Mouse (Mus musculus): ENCODE data around the gene Ndufv3. TPM values are rescaled to one million over a fixed set of nuclear protein-coding genes. Genes with fewer than 3 reads are reported as not detected.

The Ndufv3 gene
- polyA plus RNA-seq, 1 experiment from 2014 or later = 250 TPM

GRCm38 (mm10) chr17:31566276-31566675 lies 46.4 kb downstream of the Ndufv3 start:
- Histone ChIP-seq H3K36me3 (ENCODE audit: control insufficient read depth, insufficient read depth, low read length) (no peaks in the 10 kb centered on the region), H3K4me3 (ENCODE audit: low read depth, low read length) (peak overlapping the region; percentile 84), H3K9me3 (ENCODE audit: control insufficient read depth, low read length) (no peaks in the 10 kb centered on the region), H3K4me2 (ENCODE audit: low read depth) (peak overlapping the region; percentile 85), H3K9ac (ENCODE audit: low read length) (peak overlapping the region; percentile 86), H3K4me1 (ENCODE audit: control insufficient read depth, insufficient read depth, low read length) (peaks cover 25% of the 10 kb centered on the region), H3K27me3 (ENCODE audit: control insufficient read depth, insufficient read depth, low read length) (no peaks in the 10 kb centered on the region), H3K27ac (ENCODE audit: low read depth, low read length) (peak overlapping the region; percentile 97; the same call in 1 of the 2 replicates)
- DNase-seq (ENCODE audit: low spot score) = no peak
- 84% methylated on average over 6 of the region's 6 CpGs for WGBS
- ATAC-seq (ENCODE audit: insufficient read depth, low FRiP score, low TSS enrichment) = no peak

- no peaks in the 10 kb centered on the region for H3K27me3 ChIP-seq (ENCODE audit: control insufficient read depth, insufficient read depth, low read length)
- ATAC-seq (ENCODE audit: insufficient read depth, low FRiP score, low TSS enrichment) (no peak), DNase-seq (ENCODE audit: low spot score) (no peak)
- H3K9me3 ChIP-seq (ENCODE audit: control insufficient read depth, low read length) = no peaks in the 10 kb centered on the region
- H3K36me3 ChIP-seq (ENCODE audit: control insufficient read depth, insufficient read depth, low read length) = no peaks in the 10 kb centered on the region
- no peak overlapping the region for H3K9ac ChIP-seq (ENCODE audit: low read length)
- no peak overlapping the region for H3K4me3 ChIP-seq (ENCODE audit: low read depth, low read length)
- 93% methylated on average over 1 of the region's 1 CpGs for WGBS
- H3K4me1 ChIP-seq (ENCODE audit: control insufficient read depth, insufficient read depth, low read length) = peaks cover 19% of the 10 kb centered on the region
- no peak overlapping the region for H3K4me2 ChIP-seq (ENCODE audit: low read depth)
- no peak overlapping the region for H3K27ac ChIP-seq (ENCODE audit: low read depth, low read length)
Observed at GRCm38 (mm10) chr17:31569756-31570155, 49.8 kb downstream of the Ndufv3 start.

- Histone ChIP-seq H3K4me1 (ENCODE audit: control insufficient read depth, insufficient read depth, low read length) (peaks cover 19% of the 10 kb centered on the region), H3K4me2 (ENCODE audit: low read depth) (no peak overlapping the region), H3K4me3 (ENCODE audit: low read depth, low read length) (no peak overlapping the region), H3K36me3 (ENCODE audit: control insufficient read depth, insufficient read depth, low read length) (no peaks in the 10 kb centered on the region), H3K27ac (ENCODE audit: low read depth, low read length) (no peak overlapping the region), H3K9ac (ENCODE audit: low read length) (no peak overlapping the region), H3K9me3 (ENCODE audit: control insufficient read depth, low read length) (no peaks in the 10 kb centered on the region), H3K27me3 (ENCODE audit: control insufficient read depth, insufficient read depth, low read length) (no peaks in the 10 kb centered on the region)
- peak; percentile 81; the same call in 1 of the 2 replicates for ATAC-seq (ENCODE audit: insufficient read depth, low FRiP score, low TSS enrichment)
- WGBS = 94% methylated on average over 9 of the region's 9 CpGs
- no peak for DNase-seq (ENCODE audit: low spot score)
Observed at GRCm38 (mm10) chr17:31570321-31570925, 50.5 kb downstream of the Ndufv3 start.

GRCm38 (mm10) chr17:31571689-31572088 lies 51.8 kb downstream of the Ndufv3 start:
- 95% methylated on average over 5 of the region's 5 CpGs for WGBS
- H3K4me1 ChIP-seq (ENCODE audit: control insufficient read depth, insufficient read depth, low read length) = peaks cover 9% of the 10 kb centered on the region
- ATAC-seq (ENCODE audit: insufficient read depth, low FRiP score, low TSS enrichment) (no peak), DNase-seq (ENCODE audit: low spot score) (no peak)
- no peak overlapping the region for H3K27ac ChIP-seq (ENCODE audit: low read depth, low read length)
- H3K27me3 ChIP-seq (ENCODE audit: control insufficient read depth, insufficient read depth, low read length) = no peaks in the 10 kb centered on the region
- no peaks in the 10 kb centered on the region for H3K9me3 ChIP-seq (ENCODE audit: control insufficient read depth, low read length)
- no peak overlapping the region for H3K9ac ChIP-seq (ENCODE audit: low read length)
- H3K36me3 ChIP-seq (ENCODE audit: control insufficient read depth, insufficient read depth, low read length) = no peaks in the 10 kb centered on the region
- H3K4me3 ChIP-seq (ENCODE audit: low read depth, low read length) = no peak overlapping the region
- H3K4me2 ChIP-seq (ENCODE audit: low read depth) = no peak overlapping the region

GRCm38 (mm10) chr17:31574662-31575061 lies 54.7 kb downstream of the Ndufv3 start:
- DNase-seq (ENCODE audit: low spot score) (no peak), ATAC-seq (ENCODE audit: insufficient read depth, low FRiP score, low TSS enrichment) (no peak)
- Histone ChIP-seq H3K9me3 (ENCODE audit: control insufficient read depth, low read length) (no peaks in the 10 kb centered on the region), H3K9ac (ENCODE audit: low read length) (no peak overlapping the region), H3K36me3 (ENCODE audit: control insufficient read depth, insufficient read depth, low read length) (no peaks in the 10 kb centered on the region), H3K27me3 (ENCODE audit: control insufficient read depth, insufficient read depth, low read length) (no peaks in the 10 kb centered on the region), H3K4me3 (ENCODE audit: low read depth, low read length) (no peak overlapping the region), H3K27ac (ENCODE audit: low read depth, low read length) (no peak overlapping the region), H3K4me1 (ENCODE audit: control insufficient read depth, insufficient read depth, low read length) (no peaks in the 10 kb centered on the region), H3K4me2 (ENCODE audit: low read depth) (no peak overlapping the region)
- WGBS = 82% methylated on average over 7 of the region's 7 CpGs

DNA sequence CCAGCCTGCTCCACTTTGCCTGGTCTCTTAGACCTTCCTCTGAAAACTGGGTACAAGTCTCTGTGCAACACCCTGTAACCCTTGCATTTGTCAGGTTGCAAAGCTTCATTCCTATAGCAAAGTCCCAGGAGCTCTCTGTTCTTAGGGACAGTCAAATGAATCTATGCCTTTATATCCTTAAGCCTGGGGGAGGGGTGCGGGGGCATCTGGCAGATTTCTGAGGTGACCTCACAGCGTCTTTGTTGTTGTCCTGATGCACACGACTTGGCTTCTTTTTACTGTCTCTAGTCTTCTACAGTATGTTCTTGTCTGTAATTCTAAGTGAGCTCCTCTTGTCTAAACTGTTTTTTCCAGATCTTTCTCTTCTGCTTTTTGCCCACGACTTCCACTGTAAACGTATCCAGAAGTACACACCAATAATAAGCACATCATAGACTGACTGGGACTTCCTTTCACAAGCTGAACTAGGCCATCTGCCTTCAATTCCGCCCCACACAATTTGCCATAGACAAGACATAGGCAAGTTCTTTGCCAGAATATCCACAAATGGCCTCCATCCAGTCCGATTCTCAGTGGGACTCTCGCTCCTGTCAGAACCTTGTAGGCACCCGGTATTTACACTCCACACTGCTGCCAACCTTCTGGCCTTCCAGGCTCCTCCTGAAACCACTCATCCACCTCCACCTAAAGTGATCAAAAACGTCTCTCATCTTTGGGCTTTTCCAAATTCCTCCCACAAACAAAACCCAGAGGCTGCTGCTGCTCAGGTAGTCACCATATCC lies 56.7 kb downstream of the Ndufv3 start:
- H3K4me2 ChIP-seq (ENCODE audit: low read depth) = no peak overlapping the region
- 87% methylated on average over 10 of the region's 10 CpGs for WGBS
- peaks cover 2% of the 10 kb centered on the region; the same call in 1 of the 2 replicates for H3K4me1 ChIP-seq (ENCODE audit: control insufficient read depth, insufficient read depth, low read length)
- H3K4me3 ChIP-seq (ENCODE audit: low read depth, low read length) = no peak overlapping the region
- ATAC-seq (ENCODE audit: insufficient read depth, low FRiP score, low TSS enrichment) = no peak
- H3K9me3 ChIP-seq (ENCODE audit: control insufficient read depth, low read length) = no peaks in the 10 kb centered on the region
- H3K36me3 ChIP-seq (ENCODE audit: control insufficient read depth, insufficient read depth, low read length) = no peaks in the 10 kb centered on the region
- no peak for DNase-seq (ENCODE audit: low spot score)
- no peak overlapping the region for H3K9ac ChIP-seq (ENCODE audit: low read length)
- H3K27me3 ChIP-seq (ENCODE audit: control insufficient read depth, insufficient read depth, low read length) = no peaks in the 10 kb centered on the region
- H3K27ac ChIP-seq (ENCODE audit: low read depth, low read length) = no peak overlapping the region

DNA sequence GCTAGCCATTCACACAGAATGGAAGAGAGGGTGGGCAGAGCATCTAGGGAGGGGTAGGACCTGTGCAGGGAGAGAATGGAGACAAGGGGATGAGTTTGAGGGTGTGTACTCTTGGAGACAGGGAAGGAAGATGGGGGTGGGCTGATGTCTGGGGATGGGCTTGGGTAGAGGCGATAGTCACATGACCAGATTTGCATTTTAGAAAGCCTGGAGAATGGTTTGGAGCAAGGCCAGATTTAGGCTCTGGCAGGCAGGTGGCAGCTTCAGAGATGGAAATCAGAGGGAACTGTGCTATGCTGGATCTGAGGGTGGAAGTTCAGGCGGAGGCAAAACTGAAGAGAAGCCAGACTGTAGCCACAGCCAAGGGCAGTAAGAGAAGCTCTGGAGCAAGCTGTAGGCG lies 60.4 kb downstream of the Ndufv3 start:
- H3K4me2 ChIP-seq (ENCODE audit: low read depth) = no peak overlapping the region
- H3K27me3 ChIP-seq (ENCODE audit: control insufficient read depth, insufficient read depth, low read length) = no peaks in the 10 kb centered on the region
- no peak for DNase-seq (ENCODE audit: low spot score)
- H3K36me3 ChIP-seq (ENCODE audit: control insufficient read depth, insufficient read depth, low read length) = 0 out of 2 replicates have a peak, but pooled peaks cover 5% of the 10 kb centered on the region
- H3K9ac ChIP-seq (ENCODE audit: low read length) = no peak overlapping the region
- no peak for ATAC-seq (ENCODE audit: insufficient read depth, low FRiP score, low TSS enrichment)
- H3K9me3 ChIP-seq (ENCODE audit: control insufficient read depth, low read length) = no peaks in the 10 kb centered on the region
- no peak overlapping the region for H3K27ac ChIP-seq (ENCODE audit: low read depth, low read length)
- H3K4me3 ChIP-seq (ENCODE audit: low read depth, low read length) = no peak overlapping the region
- peaks cover 8% of the 10 kb centered on the region for H3K4me1 ChIP-seq (ENCODE audit: control insufficient read depth, insufficient read depth, low read length)
- WGBS = 77% methylated on average over 3 of the region's 3 CpGs
